ENCODE assay signal across 27 mouse cellular contexts in the genomic region with DNA sequence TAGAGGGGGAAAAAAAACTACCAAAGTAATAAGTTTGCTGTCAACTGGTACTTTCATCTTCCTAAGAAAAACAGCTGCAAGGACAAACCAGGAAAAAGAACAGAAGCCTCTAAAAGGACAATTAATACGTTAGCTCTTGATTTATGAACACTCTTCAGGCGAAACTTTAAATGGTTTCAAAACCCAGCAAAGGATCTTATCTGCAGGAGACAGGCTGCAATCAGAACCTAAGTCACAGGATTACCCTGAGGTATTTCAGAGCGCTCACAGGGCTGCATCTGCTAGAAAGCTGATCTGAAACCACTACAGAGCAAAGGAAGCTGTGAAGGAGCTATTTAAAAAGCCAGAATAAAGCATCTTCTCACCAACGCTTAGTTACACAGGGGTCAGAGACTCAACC. TPM values are rescaled to one million over a fixed set of nuclear protein-coding genes. Genes with fewer than 3 reads are reported as not detected.
DNase-seq lines count a peak whose midpoint lies in the region; ATAC-seq and TF ChIP-seq lines count a peak whose summit lies in the region.
"Had no signal": no experiment of that assay in that cellular context is flagged by ENCODE, and none has a peak within 500 bp of the region (broad histone marks: within the 10 kb centered on the region; RNA-seq: fewer than 3 reads in every experiment).

No protein-coding gene starts in this region.

- H3K79me2 ChIP-seq in myocyte (ENCODE audit: control insufficient read depth, insufficient read depth), result peaks cover 99% of the 10 kb centered on the region

- peak; percentile 22 for DNase-seq in embryonic facial prominence, embryonic 14.5 days (ENCODE audit: low spot score)
- no peak for DNase-seq in embryonic facial prominence, embryonic 10.5 days (ENCODE audit: low spot score)
- peak; percentile 39 for DNase-seq in CD4-positive helper T cell, adult 2 months (ENCODE audit: low read depth, low spot score)
- DNase-seq: adrenal gland, adult 8-10 months; B cell, adult 2 months; cerebellum, adult 2 months; cerebellum, postnatal 36 days; heart, postnatal 4 days; kidney, adult 2 months; kidney, postnatal 14 days; liver; retina, postnatal 1 day; right cerebral cortex, postnatal 25 days; thymus, postnatal 25 days had no signal

- H3K36me3 ChIP-seq in embryonic facial prominence, embryonic 14.5 days (ENCODE audit: control insufficient read depth, insufficient read depth, low read length), result no peaks in the 10 kb centered on the region
- no peaks in the 10 kb centered on the region for H3K36me3 ChIP-seq in embryonic facial prominence, embryonic 10.5 days (replicated peaks)
- H3K36me3 ChIP-seq in myocyte (ENCODE audit: control insufficient read depth, insufficient read depth), result no peaks in the 10 kb centered on the region
- no peaks in the 10 kb centered on the region for H3K36me3 ChIP-seq in heart, embryonic 11.5 days (ENCODE audit: control insufficient read depth, insufficient read depth, low read length)
- H3K36me3 ChIP-seq in midbrain, embryonic 13.5 days, result no peaks in the 10 kb centered on the region
- H3K36me3 ChIP-seq: limb, embryonic 10.5 days; liver, embryonic 15.5 days; midbrain, embryonic 12.5 days; neural tube, embryonic 12.5 days had no signal

- H3K9me3 ChIP-seq in embryonic facial prominence, embryonic 14.5 days (ENCODE audit: control insufficient read depth, low read length), result no peaks in the 10 kb centered on the region
- no peaks in the 10 kb centered on the region for H3K9me3 ChIP-seq in embryonic facial prominence, embryonic 10.5 days
- no peaks in the 10 kb centered on the region for H3K9me3 ChIP-seq in heart, embryonic 11.5 days (replicated peaks; ENCODE audit: control insufficient read depth, low read length)
- H3K9me3 ChIP-seq in midbrain, embryonic 13.5 days, result no peaks in the 10 kb centered on the region
- H3K9me3 ChIP-seq: forebrain, embryonic 13.5 days; limb, embryonic 10.5 days; liver, embryonic 15.5 days; midbrain, embryonic 12.5 days; neural tube, embryonic 12.5 days had no signal

- no peak for TF ChIP-seq POLR2A in myocyte (IDR thresholded peaks at IDR 0.05; ENCODE audit: insufficient read length, low read depth)

- no peak overlapping the region for H3ac ChIP-seq in myocyte (ENCODE audit: control insufficient read depth, insufficient read length)

- ATAC-seq in embryonic facial prominence, embryonic 14.5 days (ENCODE audit: low read depth), result no peak
- ATAC-seq in common myeloid progenitor, adult 5-6 weeks (replicated peaks; ENCODE audit: low read depth, poor library complexity, severe bottlenecking), result peak; percentile 42; the same call in 1 of the 2 replicates
- ATAC-seq in heart, embryonic 11.5 days (replicated peaks; ENCODE audit: insufficient number of reproducible peaks, low FRiP score, low TSS enrichment), result no peak
- ATAC-seq in midbrain, embryonic 13.5 days, result no peak
- ATAC-seq: activated CD4-positive, CD25-positive, alpha-beta regulatory T cell, adult 4 months; forebrain, embryonic 13.5 days; lung, postnatal 0 days had no signal

- H3K9ac ChIP-seq in embryonic facial prominence, embryonic 14.5 days (ENCODE audit: low read depth, low read length), result no peak overlapping the region
- no peak overlapping the region for H3K9ac ChIP-seq in heart, embryonic 11.5 days (ENCODE audit: low read depth, low read length)
- no peak overlapping the region for H3K9ac ChIP-seq in midbrain, embryonic 13.5 days (replicated peaks)
- H3K9ac ChIP-seq: forebrain, embryonic 13.5 days; hindbrain, embryonic 14.5 days; liver, embryonic 15.5 days; midbrain, embryonic 12.5 days; neural tube, embryonic 12.5 days had no signal

- H3K27ac ChIP-seq in embryonic facial prominence, embryonic 14.5 days (replicated peaks; ENCODE audit: low read depth, low read length), result no peak overlapping the region
- H3K27ac ChIP-seq in embryonic facial prominence, embryonic 10.5 days (replicated peaks), result no peak overlapping the region
- no peak overlapping the region for H3K27ac ChIP-seq in heart, embryonic 11.5 days (ENCODE audit: low read depth, low read length)
- no peak overlapping the region for H3K27ac ChIP-seq in midbrain, embryonic 13.5 days
- H3K27ac ChIP-seq: forebrain, embryonic 13.5 days; hindbrain, embryonic 14.5 days; limb, embryonic 10.5 days; liver, embryonic 15.5 days; midbrain, embryonic 12.5 days; neural tube, embryonic 12.5 days had no signal

- H3K4me3 ChIP-seq in embryonic facial prominence, embryonic 14.5 days (ENCODE audit: low read depth, low read length), result no peak overlapping the region
- H3K4me3 ChIP-seq in embryonic facial prominence, embryonic 10.5 days, result no peak overlapping the region
- no peak overlapping the region for H3K4me3 ChIP-seq in myocyte
- H3K4me3 ChIP-seq in heart, embryonic 11.5 days (ENCODE audit: low read depth, low read length), result no peak overlapping the region
- no peak overlapping the region for H3K4me3 ChIP-seq in midbrain, embryonic 13.5 days (replicated peaks)
- H3K4me3 ChIP-seq: erythroblast, embryonic 14.5 days; forebrain, embryonic 13.5 days; limb, embryonic 10.5 days; liver, embryonic 15.5 days; midbrain, embryonic 12.5 days; neural tube, embryonic 12.5 days had no signal

- H3K4me1 ChIP-seq in embryonic facial prominence, embryonic 14.5 days (ENCODE audit: control insufficient read depth, insufficient read depth, low read length), result peaks cover 7% of the 10 kb centered on the region; the same call in 1 of the 2 replicates
- peaks cover 14% of the 10 kb centered on the region for H3K4me1 ChIP-seq in embryonic facial prominence, embryonic 10.5 days
- no peaks in the 10 kb centered on the region; the same call in 1 of the 2 replicates for H3K4me1 ChIP-seq in heart, embryonic 11.5 days (ENCODE audit: control insufficient read depth, insufficient read depth, low read length)
- H3K4me1 ChIP-seq in midbrain, embryonic 13.5 days (replicated peaks), result peaks cover 20% of the 10 kb centered on the region

- no peaks in the 10 kb centered on the region for H3K27me3 ChIP-seq in embryonic facial prominence, embryonic 14.5 days (replicated peaks; ENCODE audit: control insufficient read depth, insufficient read depth, low read length)
- H3K27me3 ChIP-seq in embryonic facial prominence, embryonic 10.5 days (replicated peaks; ENCODE audit: low read depth, poor library complexity, severe bottlenecking), result 0 out of 2 replicates have a peak, but pooled peaks cover 4% of the 10 kb centered on the region
- no peaks in the 10 kb centered on the region for H3K27me3 ChIP-seq in myocyte (ENCODE audit: control insufficient read depth, insufficient read depth, insufficient read length)
- H3K27me3 ChIP-seq in heart, embryonic 11.5 days (ENCODE audit: control insufficient read depth, insufficient read depth, low read length), result no peaks in the 10 kb centered on the region
- H3K27me3 ChIP-seq in midbrain, embryonic 13.5 days, result no peaks in the 10 kb centered on the region
- H3K27me3 ChIP-seq: forebrain, embryonic 13.5 days; liver, embryonic 15.5 days; midbrain, embryonic 12.5 days; neural tube, embryonic 12.5 days had no signal

- no peak overlapping the region for H3K4me2 ChIP-seq in embryonic facial prominence, embryonic 14.5 days (ENCODE audit: low read depth, low read length)
- H3K4me2 ChIP-seq in myocyte (ENCODE audit: low read depth), result peak overlapping the region; percentile 74
- no peak overlapping the region for H3K4me2 ChIP-seq in heart, embryonic 11.5 days
- no peak overlapping the region for H3K4me2 ChIP-seq in midbrain, embryonic 13.5 days (replicated peaks)
- H3K4me2 ChIP-seq: forebrain, embryonic 13.5 days; hindbrain, embryonic 14.5 days; liver, embryonic 15.5 days; midbrain, embryonic 12.5 days; neural tube, embryonic 12.5 days had no signal

- 53% methylated on average over 4 of the region's 4 CpGs for WGBS in embryonic facial prominence, embryonic 14.5 days
- WGBS in embryonic facial prominence, embryonic 10.5 days, result 80% methylated on average over 4 of the region's 4 CpGs
- WGBS in heart, embryonic 11.5 days (ENCODE audit: insufficient replicate concordance), result 57% methylated on average over 4 of the region's 4 CpGs
- WGBS in midbrain, embryonic 13.5 days, result 80% methylated on average over 4 of the region's 4 CpGs

TF ChIP-seq in myocyte, 11 proteins besides CTCF, POLR2A, EP300 and RAD21:
- no peak for TF ChIP-seq CEBPB (IDR thresholded peaks at IDR 0.05; ENCODE audit: insufficient read depth, poor library complexity, severe bottlenecking)

RNA-seq across cellular contexts. Expression of gene Ern1, which starts 6.0 kb away (rescaled TPM):
- polyA plus RNA-seq in embryonic facial prominence, embryonic 14.5 days (2014; fragmentation: Nextera tagmentation; extraction: Ambion mirVana), result 5.9 and 7.0 TPM in 2 replicates
- 5.4 and 5.5 TPM in 2 replicates for polyA plus RNA-seq in embryonic facial prominence, embryonic 10.5 days (2016; fragmentation: Nextera tagmentation; extraction: Ambion mirVana)
- 21.1 and 32.6 TPM in 2 replicates for total RNA-seq in common myeloid progenitor, adult 5-6 weeks (2017)
- 20.4 TPM for polyA plus RNA-seq in myocyte (2012; fragmentation: generic; extraction: Trizol)
- 3.7 and 4.4 TPM in 2 replicates for polyA plus RNA-seq in heart, embryonic 11.5 days (2014; fragmentation: Nextera tagmentation; extraction: Ambion mirVana)
- polyA plus RNA-seq in midbrain, embryonic 13.5 days (2015; fragmentation: Nextera tagmentation; extraction: Ambion mirVana), result 6.5 and 6.7 TPM in 2 replicates
